In the genomic region with DNA sequence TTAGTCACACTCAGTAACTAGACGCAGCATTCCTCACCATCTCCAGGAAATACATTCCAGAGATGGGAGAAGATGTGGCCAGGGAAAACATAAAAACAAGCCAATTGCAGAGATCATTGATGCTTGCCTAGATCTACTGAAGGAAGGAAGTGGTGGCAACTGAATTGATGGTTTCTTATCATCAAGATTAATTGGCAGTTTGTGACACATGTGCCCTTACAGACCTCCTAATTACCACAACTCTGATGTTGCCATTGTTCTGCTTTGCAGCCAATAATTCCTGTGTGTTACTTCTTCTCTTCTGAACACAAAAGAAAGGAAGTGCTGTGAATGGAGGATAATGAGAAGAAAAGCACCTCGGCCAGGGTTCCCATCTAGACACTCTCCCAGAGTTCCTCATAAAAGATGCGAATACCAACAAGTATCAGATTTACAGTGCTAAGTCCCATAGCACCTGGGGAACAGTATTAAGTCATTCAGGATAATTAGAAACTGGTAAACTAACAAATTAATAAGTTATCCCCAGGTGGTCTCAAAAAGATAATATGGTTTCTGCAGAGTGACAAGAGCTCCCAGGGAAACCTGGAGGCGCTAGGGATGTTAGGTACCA, we compare ENCODE assay signal across 26 mouse cellular contexts.
DNase-seq lines count a peak whose midpoint lies in the region; ATAC-seq and TF ChIP-seq lines count a peak whose summit lies in the region.
"Had no signal": no experiment of that assay in that cellular context is flagged by ENCODE, and none has a peak within 500 bp of the region (broad histone marks: within the 10 kb centered on the region; RNA-seq: fewer than 3 reads in every experiment).

No protein-coding gene starts in this region.

- TF ChIP-seq POLR2A in lung, adult 2 months (IDR thresholded peaks at IDR 0.05; ENCODE audit: borderline replicate concordance, extremely low read depth, low read depth, low read length), result no peak
- TF ChIP-seq POLR2A in MEL (IDR thresholded peaks at IDR 0.05; ENCODE audit: control insufficient read depth in 1 of 2, insufficient read depth in 1 of 2, low read depth in 1 of 2, low read length in 2 of 2, poor library complexity in 1 of 2) (no peak), myocyte (IDR thresholded peaks at IDR 0.05; ENCODE audit: insufficient read length, low read depth) (no peak)
- TF ChIP-seq POLR2A in cerebellum, adult 2 months (IDR thresholded peaks at IDR 0.05; ENCODE audit: borderline replicate concordance, insufficient read depth, low read length), result no peak

- H3K4me2 ChIP-seq in embryonic facial prominence, embryonic 14.5 days (ENCODE audit: low read depth, low read length), result no peak overlapping the region
- H3K4me2 ChIP-seq in lung, embryonic 14.5 days, result no peak overlapping the region
- peak overlapping the region; percentile 7 for H3K4me2 ChIP-seq in myocyte (ENCODE audit: low read depth)
- H3K4me2 ChIP-seq: embryonic facial prominence, embryonic 12.5 days; forebrain, embryonic 12.5 days; heart, embryonic 13.5 days; hindbrain, embryonic 14.5 days; limb, embryonic 13.5 days; liver, embryonic 11.5 days had no signal

- H3ac ChIP-seq in myocyte (ENCODE audit: control insufficient read depth, insufficient read length), result no peak overlapping the region

- H3K9me3 ChIP-seq in embryonic facial prominence, embryonic 14.5 days (ENCODE audit: control insufficient read depth, low read length), result no peaks in the 10 kb centered on the region
- no peaks in the 10 kb centered on the region for H3K9me3 ChIP-seq in embryonic facial prominence, embryonic 10.5 days
- H3K9me3 ChIP-seq in lung, embryonic 14.5 days (ENCODE audit: low read depth, low read length), result no peaks in the 10 kb centered on the region
- no peaks in the 10 kb centered on the region for H3K9me3 ChIP-seq in MEL (replicated peaks; ENCODE audit: insufficient read depth, low read length)
- H3K9me3 ChIP-seq: embryonic facial prominence, embryonic 12.5 days; forebrain, embryonic 12.5 days; heart, embryonic 13.5 days; limb, embryonic 13.5 days had no signal

- ATAC-seq in embryonic facial prominence, embryonic 14.5 days (ENCODE audit: low read depth), result peak; percentile 60; the same call in 1 of the 2 replicates
- peak; percentile 41; the same call in 1 of the 2 replicates for ATAC-seq in lung, embryonic 14.5 days (ENCODE audit: insufficient read depth)
- ATAC-seq: forebrain, postnatal 0 days; intestine, postnatal 0 days had no signal

- TF ChIP-seq EP300 in MEL (IDR thresholded peaks at IDR 0.05; ENCODE audit: low read depth in 1 of 2, low read length in 2 of 2), result peak; percentile 71 to 82

- no peak for TF ChIP-seq CTCF in lung, embryonic 14.5 days (IDR thresholded peaks at IDR 0.05; ENCODE audit: low read depth)
- no peak for TF ChIP-seq CTCF in lung, adult 2 months (IDR thresholded peaks at IDR 0.05; ENCODE audit: insufficient read depth, low read length)
- TF ChIP-seq CTCF in MEL (IDR thresholded peaks at IDR 0.05 in 2 of 3, conservative IDR thresholded peaks at IDR 0.05 in 1 of 3; ENCODE audit: control insufficient read depth in 1 of 3, insufficient read depth in 1 of 3, low read depth in 2 of 3, low read length in 3 of 3, poor library complexity in 1 of 3, severe bottlenecking in 1 of 3), result no peak
- no peak for TF ChIP-seq CTCF in cerebellum, adult 2 months (IDR thresholded peaks at IDR 0.05; ENCODE audit: borderline replicate concordance, insufficient read depth, low read depth, low read length)

- no peak overlapping the region for H3K4me3 ChIP-seq in embryonic facial prominence, embryonic 14.5 days (ENCODE audit: low read depth, low read length)
- no peak overlapping the region for H3K4me3 ChIP-seq in embryonic facial prominence, embryonic 10.5 days
- H3K4me3 ChIP-seq in lung, embryonic 14.5 days (ENCODE audit: low read depth, low read length), result no peak overlapping the region
- no peak overlapping the region for H3K4me3 ChIP-seq in lung, adult 2 months (replicated peaks; ENCODE audit: extremely low read depth, low read depth, low read length)
- no peak overlapping the region for H3K4me3 ChIP-seq in MEL (ENCODE audit: control insufficient read depth in 1 of 2, insufficient read depth in 1 of 2, low read depth in 2 of 2, low read length in 2 of 2)
- no peak overlapping the region for H3K4me3 ChIP-seq in myocyte
- no peak overlapping the region for H3K4me3 ChIP-seq in cerebellum, adult 2 months (replicated peaks; ENCODE audit: insufficient read depth, low read depth, low read length)
- H3K4me3 ChIP-seq: embryonic facial prominence, embryonic 12.5 days; erythroblast, embryonic 14.5 days; forebrain, embryonic 12.5 days; heart, embryonic 13.5 days; layer of hippocampus, adult 2 months; limb, embryonic 13.5 days had no signal

- H3K36me3 ChIP-seq in embryonic facial prominence, embryonic 14.5 days (ENCODE audit: control insufficient read depth, insufficient read depth, low read length), result no peaks in the 10 kb centered on the region
- no peaks in the 10 kb centered on the region for H3K36me3 ChIP-seq in embryonic facial prominence, embryonic 10.5 days (replicated peaks)
- no peaks in the 10 kb centered on the region for H3K36me3 ChIP-seq in lung, embryonic 14.5 days (ENCODE audit: insufficient read depth)
- peaks cover 0 to 23% of the 10 kb centered on the region in 2 experiments; a peak in 2 of 4 replicates for H3K36me3 ChIP-seq in MEL (ENCODE audit: control insufficient read depth in 1 of 2, insufficient read depth in 2 of 2, low read length in 2 of 2)
- H3K36me3 ChIP-seq in myocyte (ENCODE audit: control insufficient read depth, insufficient read depth), result no peaks in the 10 kb centered on the region
- H3K36me3 ChIP-seq: embryonic facial prominence, embryonic 12.5 days; forebrain, embryonic 12.5 days; heart, embryonic 13.5 days; limb, embryonic 13.5 days had no signal

- no peak for TF ChIP-seq RAD21 in MEL (IDR thresholded peaks at IDR 0.05; ENCODE audit: low read depth, low read length)

- no peak overlapping the region for H3K27ac ChIP-seq in embryonic facial prominence, embryonic 14.5 days (replicated peaks; ENCODE audit: low read depth, low read length)
- H3K27ac ChIP-seq in embryonic facial prominence, embryonic 10.5 days (replicated peaks), result no peak overlapping the region
- H3K27ac ChIP-seq in lung, embryonic 14.5 days (ENCODE audit: low read depth), result no peak overlapping the region
- peak overlapping the region; percentile 37; the same call in 1 of the 2 replicates for H3K27ac ChIP-seq in MEL (ENCODE audit: control insufficient read depth, low read depth, low read length)
- H3K27ac ChIP-seq in cerebellum, adult 2 months (ENCODE audit: insufficient read depth, low read length), result no peak overlapping the region
- H3K27ac ChIP-seq: embryonic facial prominence, embryonic 12.5 days; forebrain, embryonic 12.5 days; heart, embryonic 13.5 days; hindbrain, embryonic 14.5 days; layer of hippocampus, adult 2 months; limb, embryonic 13.5 days; stomach, postnatal 0 days had no signal

- DNase-seq in embryonic facial prominence, embryonic 14.5 days (ENCODE audit: low spot score), result peak; percentile 16
- no peak for DNase-seq in embryonic facial prominence, embryonic 10.5 days (ENCODE audit: low spot score)
- DNase-seq in lung, embryonic 14.5 days, result peak; percentile 33
- DNase-seq in lung, adult 2 months, result no peak
- peak; percentile 56 for DNase-seq in MEL (ENCODE audit: low read depth, low spot score)
- DNase-seq in T-cell, adult 2 months (ENCODE audit: low spot score), result no peak
- DNase-seq in cerebellum, adult 2 months, result no peak
- DNase-seq: cerebellum, adult 9-10 months; cerebellum, postnatal 36 days; forebrain, postnatal 0 days; gastrocnemius, postnatal 10 days; right cerebral cortex, postnatal 4 days; thymus, adult 18-20 months; thymus, postnatal 25 days had no signal

- no peaks in the 10 kb centered on the region for H3K4me1 ChIP-seq in embryonic facial prominence, embryonic 14.5 days (ENCODE audit: control insufficient read depth, insufficient read depth, low read length)
- H3K4me1 ChIP-seq in embryonic facial prominence, embryonic 10.5 days, result no peaks in the 10 kb centered on the region
- 0 out of 2 replicates have a peak, but pooled peaks cover 4% of the 10 kb centered on the region for H3K4me1 ChIP-seq in lung, embryonic 14.5 days (ENCODE audit: insufficient read depth)
- no peaks in the 10 kb centered on the region for H3K4me1 ChIP-seq in lung, adult 2 months (ENCODE audit: control insufficient read depth, insufficient read depth, low read length)
- H3K4me1 ChIP-seq in MEL (ENCODE audit: control insufficient read depth in 1 of 2, insufficient read depth in 2 of 2, low read length in 2 of 2), result peaks cover 10 to 19% of the 10 kb centered on the region in 2 experiments
- no peaks in the 10 kb centered on the region for H3K4me1 ChIP-seq in cerebellum, adult 2 months (ENCODE audit: control insufficient read depth, insufficient read depth, low read length)
- H3K4me1 ChIP-seq: embryonic facial prominence, embryonic 12.5 days; forebrain, embryonic 12.5 days; heart, embryonic 13.5 days; limb, embryonic 13.5 days had no signal

- H3K9ac ChIP-seq in embryonic facial prominence, embryonic 14.5 days (ENCODE audit: low read depth, low read length), result no peak overlapping the region
- H3K9ac ChIP-seq in lung, embryonic 14.5 days, result no peak overlapping the region
- H3K9ac ChIP-seq in MEL (ENCODE audit: control insufficient read depth, low read depth, low read length, poor library complexity, severe bottlenecking), result no peak overlapping the region
- H3K9ac ChIP-seq: embryonic facial prominence, embryonic 12.5 days; forebrain, embryonic 12.5 days; forebrain, postnatal 0 days; heart, embryonic 13.5 days; hindbrain, embryonic 14.5 days; limb, embryonic 13.5 days had no signal

- no peaks in the 10 kb centered on the region for H3K27me3 ChIP-seq in embryonic facial prominence, embryonic 14.5 days (replicated peaks; ENCODE audit: control insufficient read depth, insufficient read depth, low read length)
- H3K27me3 ChIP-seq in embryonic facial prominence, embryonic 10.5 days (replicated peaks; ENCODE audit: low read depth, poor library complexity, severe bottlenecking), result no peaks in the 10 kb centered on the region
- no peaks in the 10 kb centered on the region for H3K27me3 ChIP-seq in lung, embryonic 14.5 days (ENCODE audit: insufficient read depth, low read length)
- H3K27me3 ChIP-seq in MEL (ENCODE audit: control insufficient read depth in 1 of 2, insufficient read depth in 2 of 2, low read length in 2 of 2), result no peaks in the 10 kb centered on the region
- no peaks in the 10 kb centered on the region for H3K27me3 ChIP-seq in myocyte (ENCODE audit: control insufficient read depth, insufficient read depth, insufficient read length)
- H3K27me3 ChIP-seq in cerebellum, adult 2 months (ENCODE audit: control insufficient read depth, insufficient read depth, low read length), result no peaks in the 10 kb centered on the region
- H3K27me3 ChIP-seq: CH12.LX; embryonic facial prominence, embryonic 12.5 days; forebrain, embryonic 12.5 days; heart, embryonic 13.5 days; limb, embryonic 13.5 days had no signal

- 66% methylated on average over 4 of the region's 4 CpGs for WGBS in embryonic facial prominence, embryonic 14.5 days
- WGBS in embryonic facial prominence, embryonic 10.5 days, result 68% methylated on average over 4 of the region's 4 CpGs
- 47% methylated on average over 4 of the region's 4 CpGs for WGBS in lung, embryonic 14.5 days
- WGBS in lung, adult 2 months, result 46% methylated on average over 4 of the region's 4 CpGs
- WGBS in cerebellum, adult 2 months, result 63% methylated on average over 4 of the region's 4 CpGs

- H3K79me2 ChIP-seq in MEL (ENCODE audit: control insufficient read depth, insufficient read depth, low read length, poor library complexity) (no peaks in the 10 kb centered on the region), myocyte (ENCODE audit: control insufficient read depth, insufficient read depth) (no peaks in the 10 kb centered on the region)

Comparison
In these comparisons a context has a peak if more than half of its experiments do, and no peak if none do; other contexts are left out.
1. DNase-seq: peak in embryonic facial prominence, embryonic 14.5 days (single experiment), lung, embryonic 14.5 days (single experiment) and MEL (single experiment); none in embryonic facial prominence, embryonic 10.5 days (single experiment), lung, adult 2 months (single experiment), T-cell, adult 2 months (single experiment) and cerebellum, adult 2 months (0 of 2).